Mouse (Mus musculus) midbrain, embryonic 12.5 days (tissue): Measurements from ENCODE around the gene Ky. TPM values are rescaled to one million over a fixed set of nuclear protein-coding genes. Genes with fewer than 3 reads are reported as not detected.

Experiments
- ATAC-seq: fragments of 200-750 bp; cut with Nextera tagmentation; 2 replicates; pipeline ENCODE4 v1.8.0; 2017; ENCODE audit warnings: low read depth, moderate TSS enrichment, moderate library complexity; ENCODE audit not compliant: low FRiP score
- H3K27ac ChIP-seq: fragments of 300-500 bp; sonication (generic); replicated peaks from 2 replicates; pipeline ENCODE4 v1.5.1; 2016; ENCODE audit warnings: mild to moderate bottlenecking
- H3K27me3 ChIP-seq: fragments of 300-500 bp; sonication (generic); 2 replicates; pipeline ENCODE4 v1.6.1; 2016; ENCODE audit warnings: mild to moderate bottlenecking
- H3K36me3 ChIP-seq: fragments of 300-500 bp; sonication (generic); 2 replicates; pipeline ENCODE4 v1.6.1; 2016
- H3K4me1 ChIP-seq: fragments of 300-500 bp; sonication (generic); 2 replicates; pipeline ENCODE4 v1.6.1; 2016
- H3K4me2 ChIP-seq: fragments of 300-500 bp; sonication (generic); replicated peaks from 2 replicates; pipeline ENCODE4 v1.6.1; 2016; ENCODE audit warnings: mild to moderate bottlenecking, moderate library complexity
- H3K4me3 ChIP-seq: fragments of 300-500 bp; sonication (generic); 2 replicates; pipeline ENCODE4 v1.5.1; 2016; ENCODE audit warnings: mild to moderate bottlenecking
- H3K9ac ChIP-seq: fragments of 300-500 bp; sonication (generic); replicated peaks from 2 replicates; pipeline ENCODE4 v1.6.1; 2016; ENCODE audit warnings: mild to moderate bottlenecking, moderate library complexity
- H3K9me3 ChIP-seq: fragments of 300-500 bp; sonication (generic); 2 replicates; pipeline ENCODE4 v1.6.1; 2016; ENCODE audit warnings: mild to moderate bottlenecking
- WGBS: fragments of 180-500 bp; shearing (Covaris S2); methylation state at CpG from one replicate; pipeline ENCODE4 v1.1.7; 2016; 5-methylcytosine and 5-hydroxymethylcytosine counted together
- polyA plus RNA-seq: library from polyadenylated mRNA; unstranded; fragments of >200 nt; fragmentation: Nextera tagmentation; extraction: Ambion mirVana; gene quantifications from 2 replicates; pipeline ENCODE4 v1.2.1, GENCODE M21; 2016

The Ky gene
- polyA plus RNA-seq, 1 experiment from 2014 or later, result 0.61 TPM

GRCm38 (mm10) chr9:102511423-102511822 lies 5.9 kb downstream of the Ky start:
- no peak for ATAC-seq
- H3K36me3 ChIP-seq, result no peaks in the 10 kb centered on the region
- H3K4me3 ChIP-seq, result no peak overlapping the region
- no peak overlapping the region for H3K9ac ChIP-seq
- no peaks in the 10 kb centered on the region for H3K9me3 ChIP-seq
- H3K27me3 ChIP-seq, result peaks cover 29% of the 10 kb centered on the region
- H3K4me1 ChIP-seq, result 0 out of 2 replicates have a peak, but pooled peaks cover under 1% of the 10 kb centered on the region
- no peak overlapping the region for H3K4me2 ChIP-seq
- WGBS, result 47% methylated on average over 8 of the region's 8 CpGs
- no peak overlapping the region for H3K27ac ChIP-seq

- H3K4me1 ChIP-seq, result no peaks in the 10 kb centered on the region
- 87% methylated on average over 4 of the region's 4 CpGs for WGBS
Measured at GRCm38 (mm10) chr9:102513578-102513977, 8.0 kb downstream of the Ky start.

GRCm38 (mm10) chr9:102518443-102518842 lies 12.9 kb downstream of the Ky start:
- no peaks in the 10 kb centered on the region for H3K4me1 ChIP-seq
- H3K9ac ChIP-seq, result no peak overlapping the region
- H3K4me2 ChIP-seq, result no peak overlapping the region
- H3K4me3 ChIP-seq, result no peak overlapping the region
- no peaks in the 10 kb centered on the region for H3K36me3 ChIP-seq
- H3K27ac ChIP-seq, result no peak overlapping the region
- no peaks in the 10 kb centered on the region for H3K9me3 ChIP-seq
- 91% methylated on average over 9 of the region's 9 CpGs for WGBS
- peaks cover 6% of the 10 kb centered on the region; the same call in 1 of the 2 replicates for H3K27me3 ChIP-seq
- no peak for ATAC-seq

More at GRCm38 (mm10) chr9:102513578-102513977, 8.0 kb downstream of the Ky start:
- no peak overlapping the region for H3K4me2 ChIP-seq
- H3K9ac ChIP-seq, result no peak overlapping the region
- peaks cover 8% of the 10 kb centered on the region; the same call in 1 of the 2 replicates for H3K27me3 ChIP-seq
- no peaks in the 10 kb centered on the region for H3K9me3 ChIP-seq
- H3K4me3 ChIP-seq, result no peak overlapping the region
- H3K27ac ChIP-seq, result no peak overlapping the region
- no peaks in the 10 kb centered on the region for H3K36me3 ChIP-seq
- no peak for ATAC-seq

DNA sequence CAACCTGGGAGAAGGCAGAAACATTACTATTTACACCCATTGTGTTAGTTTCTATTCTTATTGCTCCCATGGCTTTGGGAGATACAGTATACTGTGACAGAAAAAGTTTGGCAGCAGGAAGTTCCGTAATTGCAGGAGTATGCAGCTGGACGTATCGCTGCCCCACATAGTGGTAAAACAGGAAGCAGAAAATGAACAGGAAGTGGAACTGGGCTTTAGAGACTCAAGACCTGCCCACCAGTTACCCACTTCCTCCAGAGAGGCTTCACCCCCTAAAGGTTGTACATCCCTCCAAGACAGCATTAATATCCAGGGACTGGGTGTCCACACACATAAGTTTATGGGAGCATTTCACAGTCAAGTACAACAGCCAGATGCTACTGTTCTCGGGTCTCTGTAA lies 15.8 kb downstream of the Ky start:
- no peaks in the 10 kb centered on the region for H3K36me3 ChIP-seq

DNA sequence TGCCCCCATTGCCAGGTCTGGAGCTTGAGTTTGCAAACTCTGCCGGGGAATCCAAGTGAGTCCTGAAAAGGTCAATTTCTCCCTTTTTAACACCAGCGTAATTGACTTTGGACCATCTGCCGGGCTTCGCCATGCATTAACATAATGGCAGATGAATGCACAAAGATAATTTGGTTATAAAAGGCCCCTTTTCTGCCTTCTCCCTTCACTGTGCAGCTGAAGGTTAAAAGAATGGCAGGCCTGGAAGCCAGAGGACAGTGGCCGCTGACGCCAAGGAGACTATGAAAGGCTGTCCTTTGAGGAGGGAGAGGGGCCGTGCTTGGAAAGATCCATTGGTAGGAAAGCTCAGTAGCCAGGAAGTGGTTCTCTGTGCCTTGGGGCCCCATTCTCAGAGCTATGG lies 22.6 kb downstream of the Ky start:
- H3K9ac ChIP-seq, result no peak overlapping the region
- 33% methylated on average over 7 of the region's 7 CpGs for WGBS
- H3K36me3 ChIP-seq, result no peaks in the 10 kb centered on the region
- H3K27ac ChIP-seq, result peak overlapping the region; percentile 58
- no peak overlapping the region for H3K4me2 ChIP-seq
- peaks cover 16% of the 10 kb centered on the region for H3K27me3 ChIP-seq
- no peaks in the 10 kb centered on the region for H3K9me3 ChIP-seq
- peak; percentile 66; the same call in 1 of the 2 replicates for ATAC-seq
- H3K4me1 ChIP-seq, result peaks cover 25% of the 10 kb centered on the region
- H3K4me3 ChIP-seq, result no peak overlapping the region

More for the DNA sequence above, 15.8 kb downstream of the Ky start:
- ATAC-seq, result no peak
- Histone ChIP-seq H3K4me3 (no peak overlapping the region), H3K27me3 (no peaks in the 10 kb centered on the region), H3K9ac (no peak overlapping the region), H3K9me3 (no peaks in the 10 kb centered on the region), H3K4me1 (no peaks in the 10 kb centered on the region), H3K27ac (no peak overlapping the region), H3K4me2 (no peak overlapping the region)
- WGBS, result 80% methylated on average over 4 of the region's 4 CpGs

GRCm38 (mm10) chr9:102528561-102528960 lies 23.0 kb downstream of the Ky start:
- no peak overlapping the region for H3K4me3 ChIP-seq
- H3K4me2 ChIP-seq, result no peak overlapping the region
- H3K9ac ChIP-seq, result no peak overlapping the region
- H3K36me3 ChIP-seq, result no peaks in the 10 kb centered on the region
- no peak for ATAC-seq
- peaks cover 25% of the 10 kb centered on the region for H3K4me1 ChIP-seq
- no peaks in the 10 kb centered on the region for H3K9me3 ChIP-seq
- H3K27me3 ChIP-seq, result peaks cover 16% of the 10 kb centered on the region
- peak overlapping the region; percentile 58 for H3K27ac ChIP-seq
- 79% methylated on average over 7 of the region's 7 CpGs for WGBS

DNA sequence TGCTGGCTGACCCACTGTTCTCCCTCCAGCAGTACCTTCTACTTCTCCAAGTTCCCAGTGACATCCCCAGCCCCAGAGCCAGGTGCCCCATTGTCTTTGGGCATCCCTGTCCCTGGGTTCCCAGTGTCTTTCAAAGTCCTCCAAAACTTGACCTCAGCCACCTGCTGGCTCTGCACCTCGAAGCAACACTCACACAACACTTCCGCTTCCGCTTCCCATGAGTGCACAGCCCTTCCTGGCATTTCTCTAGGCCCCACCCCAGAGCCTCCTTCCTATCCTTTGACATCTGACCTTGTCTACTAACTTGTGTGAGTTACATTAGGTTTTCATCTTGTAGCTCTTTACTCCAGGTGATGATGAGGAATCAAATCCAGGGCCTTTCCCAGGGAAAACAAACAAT lies 23.5 kb downstream of the Ky start:
- ATAC-seq, result no peak

DNA sequence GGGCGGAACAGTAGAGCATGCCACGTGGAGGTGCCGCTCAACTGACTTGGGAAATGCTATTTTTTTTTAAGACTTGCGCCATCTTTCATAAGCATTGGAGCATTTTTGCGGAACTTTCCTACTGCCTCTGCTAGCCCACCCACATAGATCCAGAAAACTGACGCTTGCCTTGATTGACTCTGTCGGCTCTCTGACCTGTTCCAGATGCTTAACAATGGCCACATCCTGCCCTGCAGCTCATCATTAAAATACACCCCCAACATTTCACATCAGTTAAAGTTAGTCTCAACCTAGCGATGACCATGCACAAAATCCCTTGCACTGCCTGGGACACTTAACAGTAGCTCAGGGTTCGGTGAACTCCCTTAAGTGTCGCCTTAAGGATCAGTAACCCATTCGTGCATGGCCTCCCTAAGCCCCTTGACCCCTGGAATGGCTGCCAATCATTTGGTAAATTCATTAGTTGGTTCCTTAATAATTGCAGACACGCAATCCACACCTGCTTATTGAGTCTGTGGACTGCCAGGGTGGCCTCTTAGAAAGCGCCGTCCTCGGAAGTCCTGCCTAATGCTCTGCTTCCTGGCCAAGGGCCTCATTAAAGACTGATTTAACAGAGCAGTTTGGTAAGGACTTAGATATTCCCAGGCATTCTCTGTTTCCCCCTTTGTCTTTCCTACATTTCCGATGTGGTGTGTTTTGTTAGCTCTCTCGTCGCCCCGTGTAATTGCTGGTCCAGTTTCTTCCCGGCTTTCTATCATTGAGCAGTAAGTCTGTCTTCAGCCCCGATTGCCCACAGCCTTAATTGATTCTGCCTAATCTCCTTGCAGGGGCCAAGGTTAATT lies 25.7 kb downstream of the Ky start:
- Histone ChIP-seq H3K27ac (no peak overlapping the region), H3K36me3 (no peaks in the 10 kb centered on the region), H3K9ac (no peak overlapping the region), H3K4me2 (0 out of 2 replicates have a peak overlapping the region, but pooled peaks have one; percentile 0), H3K4me1 (peaks cover 25% of the 10 kb centered on the region), H3K9me3 (no peaks in the 10 kb centered on the region), H3K27me3 (peaks cover 20% of the 10 kb centered on the region), H3K4me3 (no peak overlapping the region)
- ATAC-seq, result no peak
- WGBS, result 44% methylated on average over 21 of the region's 21 CpGs

More for the DNA sequence above, 23.5 kb downstream of the Ky start:
- Histone ChIP-seq H3K27me3 (peaks cover 16% of the 10 kb centered on the region), H3K4me2 (no peak overlapping the region), H3K4me3 (no peak overlapping the region), H3K9ac (no peak overlapping the region), H3K36me3 (no peaks in the 10 kb centered on the region), H3K27ac (no peak overlapping the region; the same call in 1 of the 2 replicates), H3K4me1 (peaks cover 25% of the 10 kb centered on the region), H3K9me3 (no peaks in the 10 kb centered on the region)
- 75% methylated on average over 3 of the region's 3 CpGs for WGBS

- H3K27ac ChIP-seq, result no peak overlapping the region
- H3K9ac ChIP-seq, result no peak overlapping the region
- no peak overlapping the region for H3K4me2 ChIP-seq
- H3K4me3 ChIP-seq, result no peak overlapping the region
- ATAC-seq, result no peak
- peaks cover under 1% of the 10 kb centered on the region; the same call in 1 of the 2 replicates for H3K4me1 ChIP-seq
- no peaks in the 10 kb centered on the region for H3K36me3 ChIP-seq
- H3K9me3 ChIP-seq, result no peaks in the 10 kb centered on the region
- peaks cover 43% of the 10 kb centered on the region for H3K27me3 ChIP-seq
- WGBS, result 91% methylated on average over 4 of the region's 4 CpGs
Measured at GRCm38 (mm10) chr9:102536968-102537367, 31.4 kb downstream of the Ky start.

- 80% methylated on average over 7 of the region's 7 CpGs for WGBS
- Histone ChIP-seq H3K36me3 (no peaks in the 10 kb centered on the region), H3K9ac (no peak overlapping the region), H3K4me2 (no peak overlapping the region), H3K4me1 (peaks cover 17% of the 10 kb centered on the region), H3K9me3 (no peaks in the 10 kb centered on the region), H3K4me3 (no peak overlapping the region), H3K27me3 (peaks cover 51% of the 10 kb centered on the region), H3K27ac (no peak overlapping the region)
- ATAC-seq, result no peak
Measured at GRCm38 (mm10) chr9:102539699-102540098, 34.1 kb downstream of the Ky start.

DNA sequence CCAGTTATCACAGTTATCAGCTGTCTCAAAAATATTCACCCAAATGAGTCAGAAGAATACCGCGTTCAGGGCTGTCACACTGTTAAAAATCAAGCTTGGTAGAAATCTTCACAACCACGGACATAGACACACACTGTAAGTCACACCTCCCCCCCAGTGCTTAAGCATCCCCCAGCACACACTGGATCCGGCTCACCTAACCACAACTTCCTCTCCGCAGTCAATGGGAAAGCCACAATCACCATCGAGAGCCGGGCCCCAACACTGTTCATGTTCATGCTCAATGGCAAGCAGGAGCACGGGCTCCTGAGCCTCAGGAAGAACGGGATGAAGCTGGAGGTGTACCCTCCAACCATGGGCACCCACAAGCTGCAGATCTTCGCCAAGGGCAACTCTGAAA lies 36.1 kb downstream of the Ky start:
- Histone ChIP-seq H3K27ac (no peak overlapping the region), H3K4me3 (no peak overlapping the region)
- 90% methylated on average over 10 of the region's 10 CpGs for WGBS

GRCm38 (mm10) chr9:102542540-102542939 lies 37.0 kb downstream of the Ky start:
- H3K4me2 ChIP-seq, result no peak overlapping the region
- ATAC-seq, result no peak
- 80% methylated on average over 8 of the region's 8 CpGs for WGBS
- no peaks in the 10 kb centered on the region for H3K9me3 ChIP-seq
- H3K4me3 ChIP-seq, result no peak overlapping the region
- H3K36me3 ChIP-seq, result no peaks in the 10 kb centered on the region
- no peak overlapping the region for H3K27ac ChIP-seq
- peaks cover 53% of the 10 kb centered on the region for H3K27me3 ChIP-seq
- no peak overlapping the region for H3K9ac ChIP-seq
- H3K4me1 ChIP-seq, result peaks cover 39% of the 10 kb centered on the region

More for the DNA sequence above, 36.1 kb downstream of the Ky start:
- Histone ChIP-seq H3K27me3 (peaks cover 52% of the 10 kb centered on the region), H3K4me2 (no peak overlapping the region), H3K9me3 (no peaks in the 10 kb centered on the region), H3K36me3 (no peaks in the 10 kb centered on the region), H3K9ac (no peak overlapping the region), H3K4me1 (peaks cover 31% of the 10 kb centered on the region)
- no peak for ATAC-seq
